ENCODE assay signal across 8 mouse cellular contexts in genomic region chr17:87125344-87125743, GRCm38 (mm10). TPM values are rescaled to one million over a fixed set of nuclear protein-coding genes. Genes with fewer than 3 reads are reported as not detected.
A peak's percentile ranks its signal among the peaks of the same experiment; 100 is the strongest.
DNase-seq lines count a peak whose midpoint lies in the region; ATAC-seq and TF ChIP-seq lines count a peak whose summit lies in the region.

No protein-coding gene starts in this region.

- peak; percentile 57; the same call in 1 of the 2 replicates for ATAC-seq in heart, postnatal 0 days (ENCODE audit: insufficient read depth, low read depth)
- ATAC-seq in liver, postnatal 0 days, result peak; percentile 33; the same call in 1 of the 2 replicates

- no peak for TF ChIP-seq POLR2A in heart, adult 2 months (IDR thresholded peaks at IDR 0.05; ENCODE audit: insufficient read depth, low read depth, low read length)

- H3K27me3 ChIP-seq in heart, adult 2 months (ENCODE audit: control insufficient read depth, insufficient read depth, low read length), result no peaks in the 10 kb centered on the region
- no peaks in the 10 kb centered on the region for H3K27me3 ChIP-seq in heart, postnatal 0 days (ENCODE audit: control insufficient read depth, insufficient read depth, low read length)
- no peaks in the 10 kb centered on the region for H3K27me3 ChIP-seq in liver, postnatal 0 days (ENCODE audit: insufficient read depth, low read length)

- no peak overlapping the region for H3K9ac ChIP-seq in heart, adult 2 months (ENCODE audit: low read depth, low read length)
- H3K9ac ChIP-seq in heart, postnatal 0 days (replicated peaks; ENCODE audit: low read depth, low read length), result 0 out of 2 replicates have a peak overlapping the region, but pooled peaks have one; percentile 16
- H3K9ac ChIP-seq in liver, postnatal 0 days (replicated peaks), result no peak overlapping the region

- H3K4me1 ChIP-seq in heart, adult 2 months (ENCODE audit: control insufficient read depth, insufficient read depth, low read length), result no peaks in the 10 kb centered on the region
- no peaks in the 10 kb centered on the region for H3K4me1 ChIP-seq in heart, postnatal 0 days (ENCODE audit: control insufficient read depth, insufficient read depth)
- peaks cover 3% of the 10 kb centered on the region; the same call in 1 of the 2 replicates for H3K4me1 ChIP-seq in liver, postnatal 0 days (ENCODE audit: insufficient read depth)

- H3K9me3 ChIP-seq in heart, postnatal 0 days (replicated peaks; ENCODE audit: control insufficient read depth, low read length), result no peaks in the 10 kb centered on the region
- H3K9me3 ChIP-seq in liver, postnatal 0 days (ENCODE audit: low read length), result no peaks in the 10 kb centered on the region

- intact Hi-C loops in heart, adult 2 months (cut with DNase I), result no loop called here
- intact Hi-C loops in heart, postnatal 10 days (cut with DNase I), result loop anchor here (5.0 kb wide), 1 partner anchor 122 kb away; no protein-coding TSS in a partner anchor

- no peak overlapping the region; the same call in 1 of the 2 replicates for H3K27ac ChIP-seq in heart, adult 2 months
- peak overlapping the region; percentile 38; the same call in 1 of the 2 replicates for H3K27ac ChIP-seq in heart, postnatal 0 days (ENCODE audit: low read depth)
- no peak overlapping the region for H3K27ac ChIP-seq in liver, postnatal 0 days (ENCODE audit: low read depth)

- H3K4me2 ChIP-seq in heart, postnatal 0 days (ENCODE audit: low read depth, low read length), result peak overlapping the region; percentile 56
- H3K4me2 ChIP-seq in liver, postnatal 0 days (ENCODE audit: low read depth, low read length), result peak overlapping the region; percentile 27; the same call in 1 of the 2 replicates

- WGBS in heart, adult 2 months, result 72% methylated on average over 24 of the region's 24 CpGs
- WGBS in heart, postnatal 0 days, result 56% methylated on average over 24 of the region's 24 CpGs
- WGBS in liver, postnatal 0 days (ENCODE audit: insufficient replicate concordance), result 64% methylated on average over 24 of the region's 24 CpGs

- H3K4me3 ChIP-seq in heart, adult 2 months, result peak overlapping the region; percentile 8; the same call in 1 of the 2 replicates
- H3K4me3 ChIP-seq in heart, postnatal 0 days (ENCODE audit: low read depth, low read length), result peak overlapping the region; percentile 27
- no peak overlapping the region for H3K4me3 ChIP-seq in liver, postnatal 0 days (ENCODE audit: low read depth, low read length)

- TF ChIP-seq EP300 in heart, adult 2 months (IDR thresholded peaks at IDR 0.05; ENCODE audit: insufficient read depth, low read depth, low read length), result no peak
- TF ChIP-seq EP300 in heart, postnatal 0 days (IDR thresholded peaks at IDR 0.05; ENCODE audit: low read depth), result no peak
- no peak for TF ChIP-seq EP300 in liver, postnatal 0 days (IDR thresholded peaks at IDR 0.05; ENCODE audit: low read depth)

- DNase-seq in heart, adult 2 months, result peak; percentile 25 to 46
- no peak for DNase-seq in heart, postnatal 10 days
- DNase-seq in adrenal gland, postnatal 14 days, result peak; percentile 52
- DNase-seq in heart, postnatal 0 days (ENCODE audit: low spot score), result no peak
- DNase-seq in liver, postnatal 0 days, result no peak
- DNase-seq in right cerebral cortex, postnatal 4 days, result no peak
- no peak for DNase-seq in frontal cortex, adult 2 months (ENCODE audit: extremely low spot score in 1 of 2, low spot score in 1 of 2)
- no peak for DNase-seq in spleen, adult 12 weeks (ENCODE audit: low spot score)

- TF ChIP-seq CTCF in heart, adult 2 months (IDR thresholded peaks at IDR 0.05), result no peak
- no peak for TF ChIP-seq CTCF in heart, postnatal 0 days (IDR thresholded peaks at IDR 0.05; ENCODE audit: low read depth)
- TF ChIP-seq CTCF in liver, postnatal 0 days (IDR thresholded peaks at IDR 0.05; ENCODE audit: low read depth), result no peak

- peaks cover 5% of the 10 kb centered on the region; the same call in 1 of the 2 replicates for H3K36me3 ChIP-seq in heart, adult 2 months (ENCODE audit: control insufficient read depth, insufficient read depth, low read length)
- peaks cover 12% of the 10 kb centered on the region for H3K36me3 ChIP-seq in heart, postnatal 0 days (replicated peaks; ENCODE audit: control insufficient read depth, insufficient read depth, low read length)
- no peaks in the 10 kb centered on the region; the same call in 1 of the 2 replicates for H3K36me3 ChIP-seq in liver, postnatal 0 days (replicated peaks; ENCODE audit: insufficient read depth, low read length)

- H3K79me2 ChIP-seq in heart, adult 2 months (replicated peaks; ENCODE audit: control insufficient read depth, insufficient read depth, low read length), result no peaks in the 10 kb centered on the region; the same call in 1 of the 2 replicates

RNA-seq across cellular contexts. Expression of gene Socs5, which starts 17.9 kb away (rescaled TPM):
- 10 to 100 TPM; 28.1 to 39.1 TPM for total RNA-seq in heart, adult 2 months (2021)
- polyA plus RNA-seq in heart, adult 2 months (2012; rRNA removed), result 10.5 and 19.0 TPM in 2 replicates
- total RNA-seq in heart, postnatal 10 days (2021), result 10 to 100 TPM; 30.7 to 32.0 TPM
- 58.9 and 60.7 TPM in 2 replicates for total RNA-seq in adrenal gland, postnatal 14 days (2021)
- 11.4 and 17.7 TPM in 2 replicates for total RNA-seq in heart, postnatal 0 days (2014; rRNA removed; ENCODE audit: low replicate concordance)
- 7.3 and 7.9 TPM in 2 replicates for polyA plus RNA-seq in heart, postnatal 0 days (2015; fragmentation: Nextera tagmentation; extraction: Ambion mirVana)
- polyA plus RNA-seq in liver, postnatal 0 days (2015; fragmentation: Nextera tagmentation; extraction: Ambion mirVana), result 1.4 and 1.7 TPM in 2 replicates
- 51.5 and 55.8 TPM in 2 replicates for polyA plus RNA-seq in frontal cortex, adult 2 months (2012; rRNA removed)

Comparison
In these comparisons a context has a peak if more than half of its experiments do, and no peak if none do; other contexts are left out.
1. DNase-seq: peak in heart, adult 2 months (2 of 2) and adrenal gland, postnatal 14 days (single experiment); none in heart, postnatal 10 days (0 of 2), heart, postnatal 0 days (single experiment), liver, postnatal 0 days (single experiment), right cerebral cortex, postnatal 4 days (single experiment), frontal cortex, adult 2 months (0 of 2) and spleen, adult 12 weeks (single experiment).